Mouse (Mus musculus) brain, embryonic 14.5 days (tissue): ENCODE measurements around the gene Stat3.

Experiments used
- CTCF ChIP-seq: fragments of 200-500 bp; IDR thresholded peaks from 2 replicates; pipeline ENCODE4 v1.5.1; 2012; ENCODE audit warnings: inconsistent platforms, mild to moderate bottlenecking, moderate library complexity, borderline replicate concordance; ENCODE audit not compliant: insufficient read depth, insufficient read length; ENCODE audit errors: extremely low read depth
- POLR2A ChIP-seq: fragments of 200-500 bp; IDR thresholded peaks from 2 replicates; pipeline ENCODE4 v1.6.1; 2012; ENCODE audit warnings: mild to moderate bottlenecking, inconsistent platforms, borderline replicate concordance; ENCODE audit not compliant: poor library complexity, insufficient read depth, insufficient read length, severe bottlenecking; ENCODE audit errors: extremely low read depth

GRCm38 (mm10) chr11:100924386-100924919 lies 14.9 kb downstream of the Stat3 start:
- TF ChIP-seq CTCF (no peak), POLR2A (no peak)
